Mouse (Mus musculus): ENCODE measurements at regions not wholly inside any gene's neighbourhood (a gene's known extent, or its start where the extent isn't known, plus 50 kb on each side); places are given as distances from the start of the nearest gene placed in this dataset.

- in situ Hi-C loops (cut with MboI; ENCODE audit: low pct_unique_long_range_greater_than_20kb in 1 of 2, low sequenced_read_pairs in 2 of 2, unreplicated experiment in 1 of 2), result no loop called here
These were observed 241.4 kb downstream of the Efnb2 start for GRCm38 (mm10) chr8:8419360-8420330.

GRCm38 (mm10) chr8:8418929-8419328, 242.1 kb downstream of the Efnb2 start:
- in situ Hi-C loops (cut with MboI; ENCODE audit: low pct_unique_long_range_greater_than_20kb in 1 of 2, low sequenced_read_pairs in 2 of 2, unreplicated experiment in 1 of 2), result no loop called here

DNA sequence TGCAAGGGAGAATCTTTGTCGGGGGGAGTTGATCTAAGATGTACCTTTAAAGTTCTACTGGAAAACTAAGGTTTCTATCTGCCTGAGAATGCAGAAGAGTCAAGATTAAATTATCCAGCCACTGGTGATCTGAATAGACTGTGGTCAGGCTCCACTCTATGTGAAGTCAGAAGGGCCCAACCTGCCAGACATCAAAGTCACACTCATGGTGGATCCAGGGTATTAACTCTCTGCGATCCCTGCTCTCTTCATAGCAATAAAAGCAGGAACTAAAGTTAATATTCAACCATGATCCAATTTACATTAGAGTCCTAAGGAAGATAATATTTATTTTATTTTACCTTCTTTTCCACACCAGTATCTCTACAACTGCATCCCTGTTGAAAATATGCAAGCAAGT, 242.5 kb downstream of the Efnb2 start:
- in situ Hi-C loops (cut with MboI; ENCODE audit: low pct_unique_long_range_greater_than_20kb in 1 of 2, low sequenced_read_pairs in 2 of 2, unreplicated experiment in 1 of 2), result no loop called here

DNA sequence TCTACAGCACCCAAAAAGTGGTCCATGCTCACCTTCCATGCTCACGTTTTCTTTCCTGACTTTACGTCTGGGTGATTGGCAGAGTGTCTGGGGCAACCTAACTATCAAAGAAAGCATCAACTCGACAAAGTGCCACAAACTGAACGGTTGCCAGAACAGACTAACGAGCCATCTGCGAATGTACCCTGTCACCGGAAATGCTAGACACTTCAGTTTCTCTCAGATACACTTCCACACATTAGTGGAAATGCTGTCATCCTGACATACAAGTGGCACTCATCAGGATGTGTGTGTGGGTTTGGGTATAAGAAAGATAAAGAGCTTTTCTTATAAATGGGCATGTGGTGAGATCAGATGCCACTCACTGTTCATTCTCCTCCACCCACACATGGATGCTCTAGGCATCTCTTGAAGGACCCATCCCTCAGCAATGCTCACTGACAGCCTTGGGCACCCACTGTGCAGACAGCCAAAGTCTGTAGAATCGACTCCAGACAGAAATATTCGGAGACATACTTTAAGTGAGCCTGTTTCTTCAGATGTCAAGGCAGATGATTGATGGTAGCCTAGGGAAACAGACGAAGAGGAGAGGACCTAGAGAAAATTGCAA, 244.8 kb downstream of the Efnb2 start:
- in situ Hi-C loops (cut with MboI; ENCODE audit: low pct_unique_long_range_greater_than_20kb in 1 of 2, low sequenced_read_pairs in 2 of 2, unreplicated experiment in 1 of 2), result no loop called here

DNA sequence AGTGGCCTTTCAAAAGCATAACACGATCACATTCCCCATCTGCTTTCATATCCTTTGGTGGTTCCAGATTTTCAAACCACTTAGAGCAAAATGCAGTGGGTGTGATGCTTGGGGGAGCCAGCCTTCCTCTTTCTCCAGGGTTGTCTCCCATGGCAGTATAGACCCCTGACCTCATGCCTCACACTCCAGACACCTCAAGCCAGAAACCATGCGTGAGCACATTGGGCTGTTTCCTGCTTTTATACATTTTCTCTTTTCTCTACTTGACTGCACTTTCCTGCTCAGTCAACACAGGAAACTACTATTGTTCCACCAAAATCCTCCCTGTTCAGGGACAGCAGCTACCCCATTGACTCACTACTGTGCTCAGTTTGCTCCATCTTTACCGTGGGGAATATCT, 253.7 kb downstream of the Efnb2 start:
- in situ Hi-C loops (cut with MboI; ENCODE audit: low pct_unique_long_range_greater_than_20kb in 1 of 2, low sequenced_read_pairs in 2 of 2, unreplicated experiment in 1 of 2), result no loop called here

DNA sequence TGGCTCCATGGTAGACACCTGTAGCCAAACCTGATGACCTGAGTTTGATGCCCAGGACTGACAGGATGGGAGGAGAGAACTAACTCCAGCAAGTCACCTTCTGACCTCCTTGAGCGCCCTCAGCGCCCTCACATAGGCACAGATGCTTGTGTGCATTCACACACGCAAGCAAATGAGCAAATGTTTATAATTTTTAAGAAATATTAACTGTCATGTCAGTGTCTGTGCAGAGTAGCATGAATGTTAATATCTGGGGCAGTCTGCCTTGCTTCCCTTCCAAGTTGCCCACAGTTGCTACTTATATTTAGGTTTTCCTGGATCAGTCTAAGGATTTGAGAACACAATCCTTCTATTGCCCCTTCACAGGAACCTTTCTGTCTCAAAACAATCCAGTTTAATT, 257.6 kb downstream of the Efnb2 start:
- in situ Hi-C loops (cut with MboI; ENCODE audit: low pct_unique_long_range_greater_than_20kb in 1 of 2, low sequenced_read_pairs in 2 of 2, unreplicated experiment in 1 of 2), result no loop called here

DNA sequence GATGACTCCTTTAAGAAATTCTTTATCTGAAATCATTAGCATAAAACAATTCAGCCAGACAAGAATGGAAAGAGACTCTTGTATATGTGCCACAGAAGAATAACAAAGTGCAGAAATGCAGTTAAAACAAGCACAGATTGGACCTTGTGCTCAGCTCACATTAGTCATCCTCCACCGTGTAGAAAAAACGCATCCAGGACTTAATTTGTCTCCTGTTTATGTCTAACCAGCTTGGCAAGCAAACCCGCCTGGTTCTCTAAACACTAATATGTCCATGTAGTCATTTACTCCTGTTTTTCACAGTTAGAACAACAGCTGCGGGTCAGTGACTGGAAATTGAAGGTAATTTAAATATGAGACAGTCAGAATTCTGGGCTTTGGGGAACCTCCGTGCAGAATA, 268.7 kb downstream of the Efnb2 start:
- in situ Hi-C loops (cut with MboI; ENCODE audit: low pct_unique_long_range_greater_than_20kb in 1 of 2, low sequenced_read_pairs in 2 of 2, unreplicated experiment in 1 of 2), result no loop called here

DNA sequence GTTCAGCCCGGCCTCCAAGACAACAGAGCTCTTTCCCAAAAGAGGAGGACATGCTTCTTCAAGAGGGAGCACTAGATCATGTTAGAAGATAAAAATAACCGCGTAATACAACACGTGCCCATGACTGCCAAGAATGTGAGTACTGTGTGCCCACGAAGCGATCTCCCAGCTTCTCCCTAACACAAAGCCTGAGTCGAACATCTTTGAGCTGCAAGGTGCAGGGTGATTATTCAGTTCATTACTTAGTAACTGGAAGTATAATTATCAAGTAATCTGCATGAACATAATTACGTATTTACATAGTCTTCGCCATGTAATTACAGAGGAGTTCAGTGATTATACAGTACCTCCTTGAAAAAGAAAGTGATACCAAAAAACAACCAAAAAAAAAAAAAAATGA, 269.7 kb downstream of the Efnb2 start:
- in situ Hi-C loops (cut with MboI; ENCODE audit: low pct_unique_long_range_greater_than_20kb in 1 of 2, low sequenced_read_pairs in 2 of 2, unreplicated experiment in 1 of 2), result no loop called here

DNA sequence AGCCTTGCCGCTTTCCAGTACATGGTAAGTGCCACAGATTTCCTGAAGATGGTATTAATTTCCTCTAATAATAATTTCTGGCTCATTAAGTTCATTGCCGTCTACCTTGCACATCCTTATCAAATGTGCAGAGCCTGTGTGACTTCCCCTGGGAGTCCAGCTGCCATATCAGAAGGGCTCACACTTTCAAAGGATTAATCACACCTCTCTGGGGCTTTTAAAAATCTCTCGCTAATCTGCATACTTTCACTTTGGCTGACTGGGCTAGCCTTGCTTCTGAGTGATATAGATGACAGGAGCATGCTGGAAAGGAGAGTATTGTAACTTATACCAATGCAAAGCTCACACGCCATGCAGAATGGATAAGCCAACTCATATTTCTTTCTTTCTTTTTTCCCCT, 282.8 kb downstream of the Efnb2 start:
- in situ Hi-C loops (cut with MboI; ENCODE audit: low pct_unique_long_range_greater_than_20kb in 1 of 2, low sequenced_read_pairs in 2 of 2, unreplicated experiment in 1 of 2), result no loop called here

- in situ Hi-C loops (cut with MboI; ENCODE audit: low pct_unique_long_range_greater_than_20kb in 1 of 2, low sequenced_read_pairs in 2 of 2, unreplicated experiment in 1 of 2), result no loop called here
These were observed 284.3 kb downstream of the Efnb2 start for GRCm38 (mm10) chr8:8376791-8377190.

GRCm38 (mm10) chr8:8376379-8376778, 284.7 kb downstream of the Efnb2 start:
- in situ Hi-C loops (cut with MboI; ENCODE audit: low pct_unique_long_range_greater_than_20kb in 1 of 2, low sequenced_read_pairs in 2 of 2, unreplicated experiment in 1 of 2), result no loop called here

- in situ Hi-C loops (cut with MboI; ENCODE audit: low pct_unique_long_range_greater_than_20kb in 1 of 2, low sequenced_read_pairs in 2 of 2, unreplicated experiment in 1 of 2), result no loop called here
These were observed 293.7 kb downstream of the Efnb2 start for GRCm38 (mm10) chr8:8367282-8367871.

DNA sequence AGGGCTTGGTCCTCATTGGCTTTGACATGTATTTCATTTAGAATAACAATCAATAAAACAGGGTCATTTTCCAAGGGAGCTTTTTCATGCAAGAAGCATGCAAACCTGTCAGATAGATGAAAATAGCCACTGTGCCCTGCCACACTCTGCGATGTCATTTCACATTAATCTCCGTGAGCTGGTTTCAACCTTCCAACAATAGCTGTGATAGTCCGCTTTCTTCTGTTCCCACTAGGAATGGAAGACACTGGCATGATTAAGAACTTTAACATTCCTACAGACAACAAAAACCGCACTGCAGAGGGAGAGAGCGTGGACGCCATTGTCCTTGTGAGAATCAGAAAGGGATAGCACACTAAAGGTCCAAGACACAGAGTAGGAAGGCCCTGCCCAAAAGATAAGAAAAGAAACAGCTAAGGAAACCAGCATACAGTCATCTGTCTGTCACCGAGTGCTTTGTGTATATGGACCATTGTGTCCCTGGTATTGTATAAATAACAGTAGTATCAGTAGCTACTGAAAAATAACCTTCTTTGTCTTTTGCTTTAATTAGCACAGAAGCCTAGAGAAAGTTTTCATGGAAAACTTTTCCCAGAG, 299.0 kb downstream of the Efnb2 start:
- in situ Hi-C loops (cut with MboI; ENCODE audit: low pct_unique_long_range_greater_than_20kb in 1 of 2, low sequenced_read_pairs in 2 of 2, unreplicated experiment in 1 of 2), result no loop called here

DNA sequence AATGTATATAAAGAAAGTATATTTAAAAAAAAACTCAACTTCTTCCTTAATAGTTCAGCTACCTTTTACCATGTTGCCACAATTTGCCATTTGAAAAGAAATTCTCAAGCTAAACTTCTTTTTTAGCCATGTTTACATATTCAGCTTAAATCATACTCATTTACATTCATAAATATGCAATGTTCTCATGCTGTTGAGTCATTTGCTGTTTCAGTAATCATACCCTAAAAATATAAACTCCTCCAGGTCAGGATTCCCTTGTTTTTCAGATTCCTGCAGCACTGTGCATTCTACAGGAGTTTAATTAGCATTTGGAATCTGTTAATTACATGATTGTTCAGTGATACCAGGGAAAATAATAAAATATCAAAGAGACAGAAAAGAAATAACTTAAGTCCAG, 300.5 kb downstream of the Efnb2 start:
- in situ Hi-C loops (cut with MboI; ENCODE audit: low pct_unique_long_range_greater_than_20kb in 1 of 2, low sequenced_read_pairs in 2 of 2, unreplicated experiment in 1 of 2), result no loop called here

DNA sequence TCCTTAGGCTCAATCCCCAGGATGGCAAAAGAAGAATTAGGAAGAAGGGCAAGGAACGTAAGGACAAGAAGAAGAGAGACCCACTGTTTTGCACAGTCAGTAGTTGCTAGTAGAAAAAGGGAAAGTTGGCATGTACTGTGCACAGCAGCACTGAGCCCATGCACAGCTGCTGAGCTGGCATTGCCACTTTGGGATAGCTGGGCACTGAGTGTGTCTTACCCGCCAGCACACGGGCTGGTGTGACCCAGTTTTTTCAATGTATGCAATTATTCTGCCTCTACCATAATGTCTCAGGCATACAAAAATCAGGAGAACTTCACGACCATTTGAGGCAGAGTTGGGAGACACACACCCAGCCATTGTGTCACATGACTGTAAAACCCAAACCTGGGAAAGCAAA, 306.1 kb downstream of the Efnb2 start:
- in situ Hi-C loops (cut with MboI; ENCODE audit: low pct_unique_long_range_greater_than_20kb in 1 of 2, low sequenced_read_pairs in 2 of 2, unreplicated experiment in 1 of 2), result no loop called here

- in situ Hi-C loops (cut with MboI; ENCODE audit: low pct_unique_long_range_greater_than_20kb in 1 of 2, low sequenced_read_pairs in 2 of 2, unreplicated experiment in 1 of 2), result no loop called here
These were observed 316.4 kb downstream of the Efnb2 start for GRCm38 (mm10) chr8:8344661-8345060.

- in situ Hi-C loops (cut with MboI; ENCODE audit: low pct_unique_long_range_greater_than_20kb in 1 of 2, low sequenced_read_pairs in 2 of 2, unreplicated experiment in 1 of 2), result no loop called here
These were observed 325.6 kb downstream of the Efnb2 start for GRCm38 (mm10) chr8:8335256-8335972.

DNA sequence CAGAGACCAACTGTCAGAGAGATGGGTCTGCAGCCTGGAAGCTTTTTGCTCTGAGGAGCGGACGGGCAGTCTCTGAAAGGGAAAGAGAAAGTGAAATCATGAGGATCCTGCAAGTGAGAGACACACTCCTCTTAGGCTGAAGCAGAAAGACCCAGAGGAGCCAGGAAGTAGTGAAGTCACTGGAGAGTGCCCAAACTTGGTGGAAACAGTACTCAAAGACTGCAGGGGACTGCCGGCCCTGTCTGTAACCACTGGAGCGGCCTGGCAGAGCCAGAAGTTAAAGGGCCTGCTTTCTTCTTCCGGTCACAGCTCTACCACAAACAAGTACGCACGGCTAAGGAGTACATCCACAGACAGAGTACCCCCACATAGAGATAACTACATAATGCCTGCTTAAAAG, 326.5 kb downstream of the Efnb2 start:
- in situ Hi-C loops (cut with MboI; ENCODE audit: low pct_unique_long_range_greater_than_20kb in 1 of 2, low sequenced_read_pairs in 2 of 2, unreplicated experiment in 1 of 2), result no loop called here

GRCm38 (mm10) chr8:8331249-8331648, 329.8 kb downstream of the Efnb2 start:
- in situ Hi-C loops (cut with MboI; ENCODE audit: low pct_unique_long_range_greater_than_20kb in 1 of 2, low sequenced_read_pairs in 2 of 2, unreplicated experiment in 1 of 2), result no loop called here
